26 mouse cellular contexts compared by ENCODE assay signal in the genomic region with DNA sequence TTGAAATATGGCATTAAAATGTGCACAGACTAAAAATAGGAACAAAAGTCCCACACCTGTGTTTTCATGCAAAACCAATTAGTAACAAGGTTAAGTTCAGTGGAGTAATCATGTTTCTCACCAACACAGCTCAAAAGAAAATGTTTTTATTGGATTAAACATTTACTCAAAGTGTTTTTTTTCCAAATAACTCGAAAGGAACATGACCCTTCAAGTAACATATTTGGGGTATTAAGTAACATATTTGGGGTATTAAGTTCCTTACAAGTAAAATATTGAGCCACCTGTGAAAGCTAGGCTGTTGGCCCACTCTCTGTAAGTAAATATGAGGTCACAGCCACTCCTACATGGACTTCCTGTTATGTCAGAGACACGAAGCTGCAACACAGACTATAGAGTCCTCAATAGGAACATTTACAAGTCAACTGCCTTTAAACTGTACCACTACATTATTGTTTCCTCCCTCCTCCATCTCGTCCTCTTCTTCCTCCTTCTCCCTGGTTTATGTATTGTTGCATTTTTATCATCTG. TPM values are rescaled to one million over a fixed set of nuclear protein-coding genes. Genes with fewer than 3 reads are reported as not detected.
A peak's percentile ranks its signal among the peaks of the same experiment; 100 is the strongest.
DNase-seq lines count a peak whose midpoint lies in the region; ATAC-seq and TF ChIP-seq lines count a peak whose summit lies in the region.
"Had no signal": no experiment of that assay in that cellular context is flagged by ENCODE, and none has a peak within 500 bp of the region (broad histone marks: within the 10 kb centered on the region; RNA-seq: fewer than 3 reads in every experiment).

No protein-coding gene starts in this region.

- no peak overlapping the region; the same call in 1 of the 2 replicates for H3K27ac ChIP-seq in kidney, adult 2 months (ENCODE audit: insufficient read depth, low read depth, low read length)
- no peak overlapping the region for H3K27ac ChIP-seq in kidney, embryonic 14.5 days (ENCODE audit: low read depth, low read length)
- H3K27ac ChIP-seq: embryonic facial prominence, embryonic 15.5 days; forebrain, embryonic 15.5 days; heart, embryonic 10.5 days; heart, embryonic 15.5 days; hindbrain, embryonic 15.5 days had no signal

- WGBS in kidney, adult 2 months: 18% methylated on average over 3 of the region's 3 CpGs
- 29% methylated on average over 3 of the region's 3 CpGs for WGBS in kidney, embryonic 14.5 days

- TF ChIP-seq POLR2A in kidney, adult 2 months (IDR thresholded peaks at IDR 0.05; ENCODE audit: low read depth, low read length): no peak

- peaks cover 6% of the 10 kb centered on the region; the same call in 1 of the 2 replicates for H3K4me1 ChIP-seq in kidney, adult 2 months (ENCODE audit: control insufficient read depth, insufficient read depth, low read length)
- no peaks in the 10 kb centered on the region for H3K4me1 ChIP-seq in kidney, embryonic 14.5 days (ENCODE audit: control insufficient read depth, insufficient read depth, low read length)
- H3K4me1 ChIP-seq: embryonic facial prominence, embryonic 15.5 days; forebrain, embryonic 15.5 days; heart, embryonic 10.5 days; heart, embryonic 15.5 days; hindbrain, embryonic 15.5 days had no signal

- no peak overlapping the region for H3K4me3 ChIP-seq in kidney, adult 2 months (ENCODE audit: insufficient read depth, low read depth, low read length)
- H3K4me3 ChIP-seq in kidney, embryonic 14.5 days (ENCODE audit: low read length): no peak overlapping the region
- H3K4me3 ChIP-seq: embryonic facial prominence, embryonic 15.5 days; forebrain, embryonic 15.5 days; heart, embryonic 10.5 days; heart, embryonic 15.5 days; hindbrain, embryonic 15.5 days had no signal

- no peak overlapping the region for H3K9ac ChIP-seq in kidney, embryonic 14.5 days (ENCODE audit: low read depth, low read length)
- H3K9ac ChIP-seq: embryonic facial prominence, embryonic 15.5 days; forebrain, embryonic 15.5 days; heart, embryonic 15.5 days; hindbrain, embryonic 15.5 days had no signal

- H3K36me3 ChIP-seq in kidney, adult 2 months (ENCODE audit: control insufficient read depth, insufficient read depth, low read length): no peaks in the 10 kb centered on the region
- no peaks in the 10 kb centered on the region for H3K36me3 ChIP-seq in kidney, embryonic 14.5 days (ENCODE audit: control insufficient read depth, insufficient read depth, low read length)
- H3K36me3 ChIP-seq: embryonic facial prominence, embryonic 15.5 days; forebrain, embryonic 15.5 days; heart, embryonic 10.5 days; heart, embryonic 15.5 days; hindbrain, embryonic 15.5 days had no signal

- DNase-seq in kidney, adult 2 months: peak; percentile 65
- DNase-seq in kidney, adult 18-20 months: no peak
- peak; percentile 6 for DNase-seq in kidney, postnatal 10 days
- no peak for DNase-seq in lung, adult 18-20 months
- no peak for DNase-seq in spleen, adult 18-20 months
- DNase-seq in heart, adult 11 months: no peak
- DNase-seq: adrenal gland, adult 2 months; adrenal gland, postnatal 25 days; cerebellum, adult 18-20 months; cerebellum, adult 9-11 months; cerebellum, postnatal 36 days; gastrocnemius, postnatal 36 days; heart, adult 18-20 months had no signal

- ATAC-seq in kidney, embryonic 14.5 days (ENCODE audit: low FRiP score, low TSS enrichment): peak; percentile 71; the same call in 1 of the 2 replicates
- peak; percentile 59; the same call in 1 of the 2 replicates for ATAC-seq in megakaryocyte, adult 5-6 weeks (ENCODE audit: poor library complexity, severe bottlenecking)
- ATAC-seq: forebrain, embryonic 15.5 days; Patski had no signal

- H3K9me3 ChIP-seq in kidney, embryonic 14.5 days (ENCODE audit: control insufficient read depth, low read length): no peaks in the 10 kb centered on the region
- H3K9me3 ChIP-seq: embryonic facial prominence, embryonic 15.5 days; forebrain, embryonic 15.5 days; heart, embryonic 10.5 days; heart, embryonic 15.5 days; hindbrain, embryonic 15.5 days had no signal

- H3K4me2 ChIP-seq in kidney, embryonic 14.5 days (replicated peaks; ENCODE audit: low read depth, low read length): no peak overlapping the region
- H3K4me2 ChIP-seq: embryonic facial prominence, embryonic 15.5 days; forebrain, embryonic 15.5 days; heart, embryonic 15.5 days; hindbrain, embryonic 15.5 days had no signal

- no peaks in the 10 kb centered on the region; the same call in 1 of the 2 replicates for H3K27me3 ChIP-seq in kidney, adult 2 months (replicated peaks; ENCODE audit: control insufficient read depth, insufficient read depth, low read length)
- no peaks in the 10 kb centered on the region for H3K27me3 ChIP-seq in kidney, embryonic 14.5 days (ENCODE audit: control insufficient read depth, insufficient read depth, low read length)
- H3K27me3 ChIP-seq: CH12.LX; embryonic facial prominence, embryonic 15.5 days; forebrain, embryonic 15.5 days; heart, embryonic 15.5 days; hindbrain, embryonic 15.5 days; Patski had no signal

- TF ChIP-seq CTCF in kidney, adult 2 months (conservative IDR thresholded peaks at IDR 0.05; ENCODE audit: insufficient read depth, insufficient read length, low read depth, low read length): no peak

RNA-seq across cellular contexts. Expression of a gene that starts 43.3 kb away (rescaled TPM):
- 0.37 and 0.94 TPM in 2 replicates for polyA plus RNA-seq in kidney, adult 2 months (2012; rRNA removed)
- polyA plus RNA-seq in kidney, embryonic 14.5 days (2014; fragmentation: Nextera tagmentation; extraction: Ambion mirVana): not detected in 2 replicates
- 3.1 and 4.2 TPM in 2 replicates for total RNA-seq in megakaryocyte, adult 5-6 weeks (2015)
- 4.3 and 5.9 TPM in 2 replicates for total RNA-seq in megakaryocyte, adult 5-6 weeks (2017)
- total RNA-seq: adrenal gland, adult 2 months; adrenal gland, postnatal 25 days; gastrocnemius, adult 8-10 months; gastrocnemius, postnatal 36 days; heart, postnatal 25 days had no signal
- polyA plus RNA-seq: adrenal gland, adult 2 months; forebrain, embryonic 11.5 days; heart, embryonic 10.5 days; heart, embryonic 15.5 days; hindbrain, embryonic 11.5 days had no signal

Comparison
In these comparisons a context has a peak if more than half of its experiments do, and no peak if none do; other contexts are left out.
1. DNase-seq: peak in kidney, adult 2 months (single experiment) and kidney, postnatal 10 days (single experiment); none in kidney, adult 18-20 months (single experiment), lung, adult 18-20 months (0 of 2), spleen, adult 18-20 months (0 of 2) and heart, adult 11 months (single experiment).